Mouse (Mus musculus) MEL (cell line): ENCODE data around the gene Rora.

ENCODE experiments used
- CTCF ChIP-seq, 3 experiments: IDR thresholded peaks in 2 of 3; conservative IDR thresholded peaks in 1 of 3; 2 replicates each; pipeline ENCODE4 v1.5.1; 2011 to 2012; ENCODE audit warnings: low read length in 3 of 3, low read depth in 2 of 3, mild to moderate bottlenecking in 2 of 3, improper control_type of control experiment in 1 of 3, inconsistent platforms in 1 of 3, mixed read lengths in 1 of 3, moderate library complexity in 1 of 3; ENCODE audit not compliant: control insufficient read depth in 1 of 3, insufficient read depth in 1 of 3, poor library complexity in 1 of 3, severe bottlenecking in 1 of 3
- EP300 ChIP-seq, 2 experiments: IDR thresholded peaks; 2 replicates each; pipeline ENCODE4 v1.6.1; 2011; ENCODE audit warnings: improper control_type of control experiment in 2 of 2, low read length in 2 of 2, low read depth in 1 of 2, mild to moderate bottlenecking in 1 of 2
- POLR2A ChIP-seq, 2 experiments: IDR thresholded peaks; 2 replicates each; pipeline ENCODE4 v1.6.1; 2011 to 2012; ENCODE audit warnings: low read length in 2 of 2, mild to moderate bottlenecking in 2 of 2, control low read depth in 1 of 2, improper control_type of control experiment in 1 of 2, low read depth in 1 of 2, moderate library complexity in 1 of 2; ENCODE audit not compliant: control insufficient read depth in 1 of 2, insufficient read depth in 1 of 2, poor library complexity in 1 of 2
- POLR2AphosphoS2 ChIP-seq: IDR thresholded peaks from 2 replicates; pipeline ENCODE4 v1.6.1; 2011; ENCODE audit warnings: low read length, improper control_type of control experiment

- no peak for TF ChIP-seq POLR2A (IDR thresholded peaks at IDR 0.05; ENCODE audit: control insufficient read depth in 1 of 2, insufficient read depth in 1 of 2, low read depth in 1 of 2, low read length in 2 of 2, poor library complexity in 1 of 2)
- TF ChIP-seq POLR2AphosphoS2, result no peak
- no peak for TF ChIP-seq CTCF (IDR thresholded peaks at IDR 0.05 in 2 of 3, conservative IDR thresholded peaks at IDR 0.05 in 1 of 3; ENCODE audit: control insufficient read depth in 1 of 3, insufficient read depth in 1 of 3, low read depth in 2 of 3, low read length in 3 of 3, poor library complexity in 1 of 3, severe bottlenecking in 1 of 3)
- TF ChIP-seq EP300 (IDR thresholded peaks at IDR 0.05; ENCODE audit: low read depth in 1 of 2, low read length in 2 of 2), result no peak
These were observed 26.3 kb downstream of the Rora start for GRCm38 (mm10) chr9:68679871-68680374.
